ENCODE assay signal across 12 mouse cellular contexts in the genomic region with DNA sequence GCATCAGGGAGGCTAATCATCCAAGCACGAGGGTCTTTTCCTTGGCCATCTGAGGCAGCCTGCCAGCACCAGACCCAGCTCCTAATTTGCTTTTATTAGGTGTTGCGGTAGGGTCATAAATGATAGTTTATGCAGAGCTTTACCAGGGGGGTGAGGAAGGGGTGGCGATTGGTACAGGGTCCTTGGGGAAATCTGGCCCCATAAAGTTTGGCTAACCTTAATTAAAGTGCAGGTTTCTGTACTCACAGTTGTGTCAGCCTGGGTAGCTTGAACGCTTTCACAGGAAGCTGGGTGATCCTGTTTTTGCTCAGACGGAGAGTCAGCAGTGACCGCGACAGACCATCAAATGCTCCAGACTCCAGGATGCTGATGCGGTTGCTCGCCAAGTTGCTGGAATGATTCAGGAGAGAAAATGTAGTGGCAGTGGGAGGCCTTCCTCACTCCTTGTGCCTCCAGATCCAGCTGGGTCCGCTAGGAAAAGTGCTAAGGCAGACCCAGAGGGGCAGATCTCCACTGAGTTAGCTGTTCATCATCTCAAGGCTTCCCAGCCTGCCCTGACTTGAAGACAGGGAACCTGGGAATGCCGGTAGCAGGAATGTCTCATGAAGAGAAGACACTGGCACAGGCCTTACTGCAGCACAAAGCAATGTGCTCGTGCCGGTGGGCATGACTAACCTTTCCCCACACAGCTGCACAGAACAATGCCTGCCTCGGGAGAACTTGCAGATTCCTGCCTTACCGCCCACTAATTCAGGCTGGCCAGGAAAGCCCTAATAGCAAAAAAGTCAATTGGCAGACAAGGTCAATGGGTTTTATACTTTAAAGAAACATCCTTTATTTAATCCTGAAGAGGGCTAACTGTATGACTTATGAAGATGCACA.
DNase-seq lines count a peak whose midpoint lies in the region; ATAC-seq and TF ChIP-seq lines count a peak whose summit lies in the region.
"Had no signal": no experiment of that assay in that cellular context is flagged by ENCODE, and none has a peak within 500 bp of the region (broad histone marks: within the 10 kb centered on the region; RNA-seq: fewer than 3 reads in every experiment).

No protein-coding gene starts in this region.

- 52% methylated on average over 15 of the region's 15 CpGs for WGBS in cerebellum, adult 2 months
- WGBS in heart, adult 2 months, result 53% methylated on average over 15 of the region's 15 CpGs
- 37% methylated on average over 15 of the region's 15 CpGs for WGBS in hindbrain, embryonic 16.5 days
- 57% methylated on average over 15 of the region's 15 CpGs for WGBS in midbrain, postnatal 0 days
- 74% methylated on average over 15 of the region's 15 CpGs for WGBS in lung, adult 2 months

- no peak overlapping the region for H3K9ac ChIP-seq in heart, adult 2 months (ENCODE audit: low read depth, low read length)
- no peak overlapping the region for H3K9ac ChIP-seq in hindbrain, embryonic 16.5 days (ENCODE audit: low read depth, low read length)
- no peak overlapping the region for H3K9ac ChIP-seq in midbrain, postnatal 0 days (replicated peaks; ENCODE audit: low read length, poor library complexity, severe bottlenecking)
- H3K9ac ChIP-seq: liver, embryonic 14.5 days had no signal

- no peak for TF ChIP-seq POLR2A in cerebellum, adult 2 months (IDR thresholded peaks at IDR 0.05; ENCODE audit: borderline replicate concordance, insufficient read depth, low read length)
- no peak for TF ChIP-seq POLR2A in heart, adult 2 months (IDR thresholded peaks at IDR 0.05; ENCODE audit: insufficient read depth, low read depth, low read length)
- TF ChIP-seq POLR2A in lung, adult 2 months (IDR thresholded peaks at IDR 0.05; ENCODE audit: borderline replicate concordance, extremely low read depth, low read depth, low read length), result no peak

- no peak overlapping the region for H3K4me2 ChIP-seq in hindbrain, embryonic 16.5 days (ENCODE audit: low read length)
- H3K4me2 ChIP-seq in midbrain, postnatal 0 days (ENCODE audit: low read depth, low read length, poor library complexity, severe bottlenecking), result no peak overlapping the region

- no peak for ATAC-seq in cerebellum, adult (ENCODE audit: insufficient number of reproducible peaks, low FRiP score, low TSS enrichment)
- no peak for ATAC-seq in hindbrain, embryonic 16.5 days
- ATAC-seq in midbrain, postnatal 0 days (ENCODE audit: low FRiP score), result no peak

- H3K4me3 ChIP-seq in cerebellum, adult 2 months (replicated peaks; ENCODE audit: insufficient read depth, low read depth, low read length), result no peak overlapping the region
- H3K4me3 ChIP-seq in heart, adult 2 months, result no peak overlapping the region
- no peak overlapping the region for H3K4me3 ChIP-seq in hindbrain, embryonic 16.5 days (ENCODE audit: low read length)
- H3K4me3 ChIP-seq in midbrain, postnatal 0 days (ENCODE audit: low read depth, low read length), result no peak overlapping the region
- H3K4me3 ChIP-seq in lung, adult 2 months (replicated peaks; ENCODE audit: extremely low read depth, low read depth, low read length), result no peak overlapping the region
- H3K4me3 ChIP-seq: megakaryocyte, embryonic 14.5 days had no signal

- no peak for TF ChIP-seq EP300 in heart, adult 2 months (IDR thresholded peaks at IDR 0.05; ENCODE audit: insufficient read depth, low read depth, low read length)

- H3K4me1 ChIP-seq in cerebellum, adult 2 months (ENCODE audit: control insufficient read depth, insufficient read depth, low read length), result peaks cover 28% of the 10 kb centered on the region
- H3K4me1 ChIP-seq in heart, adult 2 months (ENCODE audit: control insufficient read depth, insufficient read depth, low read length), result no peaks in the 10 kb centered on the region; the same call in none of the 2 replicates
- H3K4me1 ChIP-seq in hindbrain, embryonic 16.5 days (ENCODE audit: control insufficient read depth, insufficient read depth, low read depth, low read length), result peaks cover 17% of the 10 kb centered on the region
- H3K4me1 ChIP-seq in midbrain, postnatal 0 days (ENCODE audit: insufficient read depth, low read length), result no peaks in the 10 kb centered on the region; the same call in 1 of the 2 replicates
- peaks cover 5% of the 10 kb centered on the region for H3K4me1 ChIP-seq in lung, adult 2 months (ENCODE audit: control insufficient read depth, insufficient read depth, low read length)

- H3K27me3 ChIP-seq in cerebellum, adult 2 months (ENCODE audit: control insufficient read depth, insufficient read depth, low read length), result no peaks in the 10 kb centered on the region
- H3K27me3 ChIP-seq in heart, adult 2 months (ENCODE audit: control insufficient read depth, insufficient read depth, low read length), result no peaks in the 10 kb centered on the region
- H3K27me3 ChIP-seq in hindbrain, embryonic 16.5 days (replicated peaks; ENCODE audit: control insufficient read depth, insufficient read depth, low read length), result no peaks in the 10 kb centered on the region
- H3K27me3 ChIP-seq in midbrain, postnatal 0 days (ENCODE audit: insufficient read depth, low read length), result no peaks in the 10 kb centered on the region

- no peaks in the 10 kb centered on the region for H3K9me3 ChIP-seq in hindbrain, embryonic 16.5 days (ENCODE audit: control insufficient read depth, low read length)
- H3K9me3 ChIP-seq in midbrain, postnatal 0 days (ENCODE audit: low read length), result no peaks in the 10 kb centered on the region
- H3K9me3 ChIP-seq: megakaryocyte, embryonic 14.5 days had no signal

- intact Hi-C loops in heart, adult 2 months (cut with DNase I), result no loop called here

- 0 out of 2 replicates have a peak overlapping the region, but pooled peaks have one; percentile 4 for H3K27ac ChIP-seq in cerebellum, adult 2 months (ENCODE audit: insufficient read depth, low read length)
- H3K27ac ChIP-seq in heart, adult 2 months, result no peak overlapping the region
- peak overlapping the region; percentile 26; the same call in 1 of the 2 replicates for H3K27ac ChIP-seq in hindbrain, embryonic 16.5 days (ENCODE audit: low read depth, low read length)
- 0 out of 2 replicates have a peak overlapping the region, but pooled peaks have one; percentile 12 for H3K27ac ChIP-seq in midbrain, postnatal 0 days (ENCODE audit: low read depth, low read length)
- H3K27ac ChIP-seq: kidney, postnatal 0 days; liver, embryonic 14.5 days had no signal

- no peaks in the 10 kb centered on the region for H3K36me3 ChIP-seq in heart, adult 2 months (ENCODE audit: control insufficient read depth, insufficient read depth, low read length)
- H3K36me3 ChIP-seq in hindbrain, embryonic 16.5 days (ENCODE audit: control insufficient read depth, insufficient read depth, low read length), result peaks cover 2% of the 10 kb centered on the region; the same call in 1 of the 2 replicates
- H3K36me3 ChIP-seq in midbrain, postnatal 0 days (ENCODE audit: insufficient read depth, low read length), result peaks cover 8% of the 10 kb centered on the region; the same call in 1 of the 2 replicates

- no peak for TF ChIP-seq CTCF in cerebellum, adult 2 months (IDR thresholded peaks at IDR 0.05; ENCODE audit: borderline replicate concordance, insufficient read depth, low read depth, low read length)
- TF ChIP-seq CTCF in heart, adult 2 months (IDR thresholded peaks at IDR 0.05), result no peak
- no peak for TF ChIP-seq CTCF in midbrain, postnatal 0 days (IDR thresholded peaks at IDR 0.05)
- no peak for TF ChIP-seq CTCF in lung, adult 2 months (IDR thresholded peaks at IDR 0.05; ENCODE audit: insufficient read depth, low read length)

- DNase-seq in cerebellum, adult 2 months, result peak; percentile 35 to 47
- DNase-seq in heart, postnatal 4 days, result peak; percentile 23
- DNase-seq in heart, adult 2 months, result no peak
- no peak for DNase-seq in midbrain, postnatal 0 days (ENCODE audit: low spot score)
- DNase-seq in adrenal gland, postnatal 4 days (ENCODE audit: low spot score in 2 of 2), result no peak
- no peak for DNase-seq in lung, adult 2 months
- DNase-seq: thymus, adult 18-20 months had no signal

- H3K79me2 ChIP-seq in heart, adult 2 months (replicated peaks; ENCODE audit: control insufficient read depth, insufficient read depth, low read length), result no peaks in the 10 kb centered on the region

Comparison
In these comparisons a context has a peak if more than half of its experiments do, and no peak if none do; other contexts are left out.
1. DNase-seq: peak in cerebellum, adult 2 months (2 of 2) and heart, postnatal 4 days (single experiment); none in heart, adult 2 months (0 of 2), midbrain, postnatal 0 days (single experiment), adrenal gland, postnatal 4 days (0 of 2) and lung, adult 2 months (single experiment).